Mouse (Mus musculus) spleen, adult 2 months (tissue): ENCODE measurements around the gene Hsd11b1. TPM values are rescaled to one million over a fixed set of nuclear protein-coding genes. Genes with fewer than 3 reads are reported as not detected.

ENCODE experiments used
- DNase-seq, 2 experiments: peaks; one replicate each; pipeline versions ENCODE4 v3.0.0 to v3.0.0-alpha.2; 2012 to 2021; ENCODE audit warnings: low spot score in 2 of 2, low read depth in 1 of 2
- H3K27ac ChIP-seq: fragments of 200-500 bp; 2 replicates; pipeline ENCODE4 v1.5.1; 2012; ENCODE audit warnings: low read length, inconsistent platforms; ENCODE audit not compliant: insufficient read depth
- H3K27me3 ChIP-seq: fragments of 200-500 bp; 2 replicates; pipeline ENCODE4 v1.6.1; 2012; ENCODE audit warnings: mild to moderate bottlenecking, moderate library complexity, low read length, inconsistent platforms; ENCODE audit not compliant: control insufficient read depth, insufficient read depth
- H3K36me3 ChIP-seq: fragments of 200-500 bp; 2 replicates; pipeline ENCODE4 v1.6.1; 2012; ENCODE audit warnings: mild to moderate bottlenecking, low read length, inconsistent platforms; ENCODE audit not compliant: control insufficient read depth, insufficient read depth
- H3K4me1 ChIP-seq: fragments of 200-500 bp; 2 replicates; pipeline ENCODE4 v1.6.1; 2011; ENCODE audit warnings: inconsistent platforms; ENCODE audit not compliant: control insufficient read depth, insufficient read depth, insufficient read length
- H3K4me3 ChIP-seq: fragments of 200-500 bp; 2 replicates; pipeline ENCODE4 v1.5.1; 2011; ENCODE audit warnings: mild to moderate bottlenecking, inconsistent platforms; ENCODE audit not compliant: insufficient read depth, insufficient read length; ENCODE audit errors: extremely low read depth
- CTCF ChIP-seq: fragments of 200-500 bp; IDR thresholded peaks from 2 replicates; pipeline ENCODE4 v1.5.1; 2011; ENCODE audit warnings: mild to moderate bottlenecking, inconsistent platforms; ENCODE audit not compliant: insufficient read depth, insufficient read length, insufficient replicate concordance; ENCODE audit errors: extremely low read depth
- POLR2A ChIP-seq: fragments of 200-500 bp; IDR thresholded peaks from 2 replicates; pipeline ENCODE4 v1.6.1; 2011; ENCODE audit warnings: low read depth, low read length, inconsistent platforms
- WGBS: fragments of 180-500 bp; shearing (Covaris S2); methylation state at CpG from one replicate; pipeline ENCODE4 v1.1.7; 2018; 5-methylcytosine and 5-hydroxymethylcytosine counted together
- polyA plus RNA-seq: library from polyadenylated mRNA; depleted of rRNA; stranded (reverse); fragments of >200 nt; gene quantifications from 2 replicates; pipeline ENCODE4 v1.2.3, GENCODE M21; 2012

Hsd11b1 gene
- polyA plus RNA-seq, 1 experiment: 33.5 TPM

DNA sequence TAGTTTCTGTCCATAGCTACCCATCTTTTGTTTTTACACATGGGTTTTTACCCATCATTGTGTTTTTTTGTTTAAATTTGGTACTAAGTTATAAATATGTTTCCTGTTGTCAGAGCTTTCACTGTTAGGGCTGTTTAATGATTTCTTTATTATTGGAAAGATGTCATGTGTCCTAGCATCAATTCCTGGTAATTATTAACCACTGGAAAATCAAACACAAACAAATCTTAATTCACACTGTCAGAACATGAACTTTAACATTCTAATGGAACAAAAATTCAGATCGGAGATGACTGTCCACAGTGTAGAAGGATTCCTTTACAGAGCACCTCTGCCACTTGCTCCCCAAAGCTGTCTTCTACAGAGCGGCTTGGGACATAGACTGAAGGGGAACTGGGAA, 58.4 kb downstream of the Hsd11b1 start:
- Histone ChIP-seq H3K27ac (no peak overlapping the region), H3K4me3 (no peak overlapping the region), H3K4me1 (peaks cover 2% of the 10 kb centered on the region; the same call in 1 of the 2 replicates), H3K27me3 (no peaks in the 10 kb centered on the region), H3K36me3 (no peaks in the 10 kb centered on the region)
- WGBS: 89% methylated on average over 2 of the region's 2 CpGs
- TF ChIP-seq CTCF (no peak), POLR2A (no peak)
- no peak for DNase-seq

DNA sequence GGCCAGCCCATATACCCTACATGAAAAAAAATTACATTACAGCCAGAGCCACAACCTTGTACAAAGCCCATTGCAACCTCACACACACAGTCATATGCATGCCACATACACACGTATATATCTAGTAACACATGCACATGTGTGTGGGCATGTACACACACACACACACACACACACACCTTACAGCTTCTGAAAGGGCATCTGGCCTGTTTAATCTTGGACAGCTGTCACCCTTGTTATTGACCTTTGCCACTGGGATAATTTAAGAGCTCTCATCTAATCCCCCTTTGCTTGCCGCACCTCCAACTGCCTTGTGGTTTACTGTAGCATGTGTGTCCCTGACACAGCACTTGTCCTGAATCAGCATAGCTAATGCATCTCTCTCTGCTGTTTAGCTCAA, 60.1 kb downstream of the Hsd11b1 start:
- TF ChIP-seq CTCF (no peak), POLR2A (no peak)
- Histone ChIP-seq H3K36me3 (peaks cover 6% of the 10 kb centered on the region), H3K27me3 (no peaks in the 10 kb centered on the region), H3K27ac (no peak overlapping the region), H3K4me3 (no peak overlapping the region), H3K4me1 (peaks cover 6% of the 10 kb centered on the region; the same call in 1 of the 2 replicates)
- no peak for DNase-seq
- WGBS: 80% methylated on average over 2 of the region's 2 CpGs

DNA sequence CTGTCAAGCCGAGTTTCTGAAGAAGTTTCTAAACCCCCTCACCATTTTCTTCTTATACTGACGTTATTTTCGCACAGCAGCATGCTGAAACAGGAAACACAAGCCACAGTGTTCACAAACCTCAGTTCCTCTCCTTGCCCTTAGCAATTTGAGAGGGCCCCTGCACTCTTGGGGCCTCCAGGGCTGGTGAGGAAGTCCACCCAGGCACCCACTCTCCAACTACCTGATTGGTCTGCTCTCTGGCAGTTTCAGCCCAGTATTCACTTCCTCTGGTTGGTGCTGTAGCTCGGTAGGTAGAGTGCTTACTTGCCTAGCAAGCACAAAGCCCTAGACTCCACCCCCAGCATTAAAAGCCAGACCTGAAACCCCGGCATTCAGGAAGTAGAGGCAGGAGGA, 62.5 kb downstream of the Hsd11b1 start, which contains the start of gene Traf3ip3:
Gene Traf3ip3 (minus strand): TSS at position 321 of the 396 bp plus-strand sequence.
- H3K4me3 ChIP-seq: peak within 1 kb of the TSS; percentile 85
- H3K27me3 ChIP-seq: no peaks in the 10 kb centered on the region
- peaks cover 23% of the 10 kb centered on the region; the same call in 1 of the 2 replicates for H3K4me1 ChIP-seq
- peaks cover 26% of the 10 kb centered on the region for H3K36me3 ChIP-seq
- peak; percentile 87 to 93 for DNase-seq
- TF ChIP-seq POLR2A: peak; percentile 41
- TF ChIP-seq CTCF: no peak
- H3K27ac ChIP-seq: peak within 1 kb of the TSS; percentile 99
- 4% methylated on average over 5 of the region's 5 CpGs for WGBS

DNA sequence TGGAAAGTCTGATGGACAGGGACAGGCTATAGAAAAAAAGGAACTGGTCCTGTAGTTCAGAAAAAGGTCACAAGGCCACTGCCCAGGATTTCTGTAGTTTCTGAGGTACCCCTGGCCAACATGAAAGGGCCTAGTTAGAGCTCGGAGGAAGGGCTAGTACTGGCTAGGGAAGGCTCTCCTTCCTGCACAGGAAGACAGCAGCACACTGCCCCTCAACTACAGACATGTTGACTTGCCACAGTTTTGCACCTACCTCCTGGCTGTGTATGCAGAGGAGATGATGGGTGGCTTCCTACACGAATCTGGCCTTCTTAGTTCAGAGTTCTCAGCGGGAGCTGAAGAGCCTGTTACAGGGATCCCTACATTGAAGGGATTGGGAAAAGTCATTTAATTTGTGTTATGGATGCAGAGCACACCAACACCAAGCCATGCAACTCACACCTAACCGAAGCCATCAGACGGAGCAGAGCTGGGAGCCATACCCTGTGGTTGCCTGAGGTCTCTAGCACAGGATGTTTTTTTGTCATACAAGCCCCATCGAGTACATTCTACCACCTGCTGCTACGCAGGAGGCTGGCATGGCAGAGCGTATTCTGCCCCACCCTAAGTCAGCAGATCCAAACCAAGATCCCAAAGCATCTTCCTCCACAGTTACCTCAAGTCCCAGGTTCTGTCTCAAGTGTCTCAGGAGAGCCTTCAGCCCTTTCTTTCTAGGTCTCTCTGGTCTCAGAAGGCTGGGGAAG, 63.1 kb downstream of the Hsd11b1 start:
- 3% methylated on average over 8 of the region's 8 CpGs for WGBS
- Histone ChIP-seq H3K4me3 (peak overlapping the region; percentile 85), H3K27me3 (no peaks in the 10 kb centered on the region), H3K36me3 (peaks cover 30% of the 10 kb centered on the region), H3K27ac (peak overlapping the region; percentile 99), H3K4me1 (peaks cover 23% of the 10 kb centered on the region; the same call in 1 of the 2 replicates)
- TF ChIP-seq CTCF (no peak), POLR2A (no peak; the same call in 1 of the 2 replicates)
- DNase-seq: peak in 1 of 2 experiments; percentile 52

DNA sequence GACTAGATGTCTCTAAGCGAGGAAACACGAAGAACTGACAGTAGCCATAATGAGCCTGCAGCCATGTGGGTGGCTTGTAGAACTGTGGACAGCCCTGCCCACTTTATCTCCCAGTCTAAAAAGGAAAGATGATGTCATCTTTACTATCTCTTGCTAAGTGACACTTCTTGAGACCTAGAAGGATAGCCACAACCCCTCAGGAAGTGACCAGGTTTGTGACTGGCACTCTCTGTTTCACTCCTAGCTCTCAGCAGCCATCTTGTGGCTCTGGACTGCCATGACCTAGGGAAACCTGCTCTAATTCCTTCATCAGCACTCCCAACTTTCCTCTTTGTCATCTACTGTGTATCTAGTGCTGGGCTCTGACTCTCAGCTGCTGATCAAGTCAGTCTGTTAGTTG, 65.6 kb downstream of the Hsd11b1 start:
- DNase-seq: no peak
- Histone ChIP-seq H3K4me3 (no peak overlapping the region), H3K27me3 (no peaks in the 10 kb centered on the region), H3K36me3 (peaks cover 51% of the 10 kb centered on the region), H3K4me1 (peaks cover 23% of the 10 kb centered on the region; the same call in 1 of the 2 replicates), H3K27ac (no peak overlapping the region)
- WGBS: 86% methylated on average over 2 of the region's 2 CpGs
- TF ChIP-seq POLR2A (no peak), CTCF (no peak)

DNA sequence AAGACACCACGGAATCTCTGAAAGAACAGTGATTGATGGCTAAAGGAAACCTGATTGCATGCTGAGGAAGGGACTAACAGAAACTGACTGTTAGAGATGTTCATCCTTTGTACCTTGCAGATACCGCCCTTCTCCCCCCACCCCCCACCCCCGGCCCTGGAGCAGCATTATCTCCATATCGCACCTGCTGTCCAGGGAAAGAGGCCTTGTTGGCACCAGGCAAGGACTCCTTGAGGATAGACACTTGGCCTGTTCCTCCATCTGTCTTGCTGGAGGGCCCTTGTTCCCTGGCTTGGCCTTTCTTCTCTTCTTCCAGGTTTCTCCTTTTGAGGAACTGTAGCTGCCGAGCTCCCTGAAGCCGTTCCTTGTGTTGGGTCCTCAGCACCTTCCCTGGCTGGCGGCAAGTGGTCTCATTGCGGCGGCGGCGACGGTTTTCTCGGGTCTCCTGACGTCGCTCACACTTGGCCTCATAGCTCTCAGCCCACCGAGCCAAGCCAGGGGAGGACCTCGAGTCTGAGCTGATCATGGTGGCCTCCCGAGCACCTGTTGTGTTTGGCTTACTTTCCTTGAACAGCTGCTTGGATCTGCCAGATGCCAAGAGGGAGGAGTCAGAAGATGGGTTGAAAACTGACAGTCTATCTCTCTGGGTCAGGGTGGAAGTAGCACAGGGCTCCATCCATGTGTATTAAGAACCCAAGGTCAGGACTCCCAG, 66.2 kb downstream of the Hsd11b1 start:
- TF ChIP-seq CTCF (no peak), POLR2A (no peak)
- Histone ChIP-seq H3K4me1 (peaks cover 23% of the 10 kb centered on the region; the same call in 1 of the 2 replicates), H3K36me3 (peaks cover 54% of the 10 kb centered on the region), H3K4me3 (no peak overlapping the region), H3K27me3 (no peaks in the 10 kb centered on the region), H3K27ac (no peak overlapping the region)
- 87% methylated on average over 18 of the region's 18 CpGs for WGBS
- DNase-seq: no peak
